Mouse (Mus musculus) liver, adult 10 weeks (tissue): ENCODE measurements around the gene Cryaa. TPM values are rescaled to one million over a fixed set of nuclear protein-coding genes. Genes with fewer than 3 reads are reported as not detected.

Experiments used
- polyA plus RNA-seq: library from polyadenylated mRNA; stranded (reverse); fragments of 350-450 nt; fragmentation: Illumina TruSeq; extraction: RNeasy Lipid Tissue Mini Kit (QIAGEN cat#74804); gene quantifications from one replicate; pipeline ENCODE4 v1.2.3, GENCODE M21; 2014; ENCODE audit warnings: low read depth, low replicate concordance

Cryaa gene
- polyA plus RNA-seq, result not detected

GRCm38 (mm10) chr17:31677507-31677906 lies at the start of gene Cryaa:
Gene Cryaa, plus strand, starts transcription at chr17:31677807.

GRCm38 (mm10) chr17:31636942-31637811 lies 40.4 kb upstream of the Cryaa start, which contains the start of gene Cbs:
Gene Cbs, minus strand, starts transcription at chr17:31637238.

GRCm38 (mm10) chr17:31658468-31659185 lies 19.0 kb upstream of the Cryaa start, which contains the start of gene U2af1:
Gene U2af1, minus strand, starts transcription at chr17:31658892.

Other genes starting within 250 kb of the Cryaa start
- 3.0 TPM for gene Wdr4, start 157.8 kb upstream of the Cryaa start, polyA plus RNA-seq
- gene Ndufv3, start 157.7 kb upstream of the Cryaa start, polyA plus RNA-seq, result 64.9 TPM
- 3.3 TPM for gene Pknox1, start 113.1 kb upstream of the Cryaa start, polyA plus RNA-seq
- gene Cbs, start 40.6 kb upstream of the Cryaa start, polyA plus RNA-seq, result 75.4 TPM
- 50.9 TPM for gene U2af1, start 18.9 kb upstream of the Cryaa start, polyA plus RNA-seq
- gene Sik1, start 178.0 kb downstream of the Cryaa start, polyA plus RNA-seq, result 4.6 TPM